Mouse (Mus musculus) thymus, adult 2 months (tissue): ENCODE measurements at regions not wholly inside any gene's neighbourhood (a gene's known extent, or its start where the extent isn't known, plus 50 kb on each side); places are given as distances from the start of the nearest gene placed in this dataset.

Source experiments
- CTCF ChIP-seq: fragments of 200-500 bp; IDR thresholded peaks from 2 replicates; pipeline ENCODE4 v1.5.1; 2012; ENCODE audit warnings: mild to moderate bottlenecking, control low read depth, low read length, moderate library complexity, borderline replicate concordance; ENCODE audit not compliant: control insufficient read depth, poor library complexity, insufficient read depth; ENCODE audit errors: extremely low read depth
- POLR2A ChIP-seq: fragments of 200-500 bp; IDR thresholded peaks from 2 replicates; pipeline ENCODE4 v1.6.1; 2012; ENCODE audit warnings: mild to moderate bottlenecking, low read length, control low read depth, moderate library complexity; ENCODE audit not compliant: control insufficient read depth, poor library complexity, insufficient read depth; ENCODE audit errors: extremely low read depth

GRCm38 (mm10) chr6:143372487-143372886, 205.5 kb downstream of the Etnk1 start:
- no peak for TF ChIP-seq POLR2A
- no peak for TF ChIP-seq CTCF
